Mouse (Mus musculus): Measurements from ENCODE around the gene Ten1.

Ten1 gene

GRCm38 (mm10) chr11:116196866-116197583, 1.6 kb upstream of the Ten1 start:
- no peak for DNase-seq (ENCODE audit: low read depth, low spot score)

DNA sequence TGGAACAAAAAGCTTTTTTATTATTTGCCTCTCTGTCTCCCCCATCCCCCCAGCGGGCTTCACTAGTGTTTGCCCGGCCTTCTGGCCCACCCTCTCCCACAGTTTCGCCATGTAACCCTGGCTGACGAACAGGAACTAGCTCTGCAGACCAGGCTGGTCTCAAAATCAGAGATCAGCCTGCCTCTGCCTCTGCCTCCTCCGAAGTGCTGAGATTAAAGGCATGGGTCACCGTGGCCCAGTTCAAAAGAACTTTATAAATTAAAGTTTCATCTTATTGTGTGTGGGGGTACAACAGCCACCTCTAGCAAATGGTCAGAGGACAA, 1.1 kb upstream of the Ten1 start:
- DNase-seq (ENCODE audit: low read depth, low spot score): no peak

- DNase-seq (ENCODE audit: low read depth, low spot score): no peak
Observed at GRCm38 (mm10) chr11:116198132-116198531, 523 bp upstream of the Ten1 start.

DNA sequence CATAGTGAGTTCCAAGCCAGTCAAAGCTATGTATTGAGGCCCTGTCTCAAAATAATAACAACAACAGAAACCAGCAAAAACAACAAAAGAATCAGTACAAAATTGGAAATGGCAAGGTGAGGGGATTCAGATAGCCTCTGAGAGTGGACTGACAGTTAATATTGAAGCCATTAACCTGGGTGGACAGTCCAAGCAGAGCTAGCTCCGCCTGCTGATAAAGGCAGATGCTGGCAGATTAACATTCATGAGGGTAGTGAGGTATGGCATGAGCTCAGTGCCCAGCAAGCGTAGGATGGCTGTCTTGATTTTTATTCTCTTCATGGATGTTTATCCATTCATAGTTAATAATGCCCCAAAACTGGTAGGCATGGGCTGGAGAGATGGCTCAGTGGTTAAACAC, 2.5 kb downstream of the Ten1 start:
- no peak for DNase-seq (ENCODE audit: low read depth, low spot score)

DNA sequence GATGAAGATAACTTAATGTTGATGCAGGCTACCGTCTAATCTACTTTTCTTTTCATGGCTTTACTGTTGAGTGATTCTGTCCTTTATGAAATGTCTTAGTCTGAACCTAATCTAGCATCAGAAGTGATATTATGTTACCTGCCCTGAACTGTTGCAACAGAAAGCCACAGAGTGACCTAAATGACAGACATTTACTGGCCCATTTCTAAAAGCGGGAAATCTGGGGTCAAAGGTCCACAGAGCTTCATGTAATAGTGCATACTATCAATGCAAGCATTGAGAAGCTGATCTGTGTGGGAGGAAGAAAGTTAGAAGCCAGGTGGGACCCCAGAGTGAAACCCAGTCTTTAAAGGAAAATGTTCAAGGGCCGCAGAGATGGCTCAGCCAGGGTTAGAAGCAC, 4.5 kb downstream of the Ten1 start:
- DNase-seq (ENCODE audit: low read depth, low spot score): no peak

- DNase-seq (ENCODE audit: low read depth, low spot score): no peak
Observed at GRCm38 (mm10) chr11:116206678-116207077, 8.0 kb downstream of the Ten1 start.

DNA sequence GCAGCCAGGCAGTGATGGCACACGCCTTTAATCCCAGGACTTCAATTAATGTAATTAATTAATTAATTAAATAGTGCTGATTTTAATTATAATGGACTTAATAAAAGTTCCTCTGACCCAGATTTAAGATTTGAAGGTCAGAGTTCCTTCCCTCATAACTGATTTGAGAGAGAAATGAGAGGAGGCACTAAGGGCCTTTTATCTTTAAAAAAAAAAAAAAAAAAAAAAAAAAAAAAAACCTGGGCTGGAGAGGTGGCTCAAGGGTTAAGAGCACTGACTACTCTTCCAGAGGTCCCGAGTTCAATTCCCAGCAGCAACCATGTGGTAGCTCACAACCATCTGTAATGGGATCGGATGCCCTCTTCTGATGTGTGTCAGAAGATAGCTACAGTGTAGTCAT, 10.0 kb downstream of the Ten1 start:
- no peak for DNase-seq (ENCODE audit: low read depth, low spot score)

- DNase-seq (ENCODE audit: low read depth, low spot score): no peak
Observed at GRCm38 (mm10) chr11:116209257-116209656, 10.6 kb downstream of the Ten1 start.

- DNase-seq (ENCODE audit: low read depth, low spot score): no peak
Observed at GRCm38 (mm10) chr11:116210696-116211095, 12.0 kb downstream of the Ten1 start.

DNA sequence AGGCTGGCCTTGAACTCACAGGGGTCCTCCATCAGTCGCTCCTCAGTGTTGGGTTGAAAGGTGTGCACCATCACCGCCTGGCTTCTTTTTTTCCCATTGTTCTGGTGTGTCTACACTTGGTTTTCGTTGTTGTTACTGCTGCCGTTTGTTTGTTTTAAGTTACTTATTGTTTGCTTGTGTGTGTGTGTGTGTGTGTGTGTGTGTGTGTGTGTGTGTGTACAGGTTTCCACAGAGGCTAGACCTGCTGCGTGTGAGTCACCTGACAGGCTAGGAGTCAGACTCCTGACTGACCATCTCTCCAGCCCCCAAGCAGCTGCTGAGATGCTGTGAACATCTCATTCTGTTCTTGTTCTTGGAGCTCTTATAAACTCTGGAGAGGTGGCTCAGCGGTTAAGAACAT, 14.2 kb downstream of the Ten1 start:
- no peak for DNase-seq (ENCODE audit: low read depth, low spot score)

DNA sequence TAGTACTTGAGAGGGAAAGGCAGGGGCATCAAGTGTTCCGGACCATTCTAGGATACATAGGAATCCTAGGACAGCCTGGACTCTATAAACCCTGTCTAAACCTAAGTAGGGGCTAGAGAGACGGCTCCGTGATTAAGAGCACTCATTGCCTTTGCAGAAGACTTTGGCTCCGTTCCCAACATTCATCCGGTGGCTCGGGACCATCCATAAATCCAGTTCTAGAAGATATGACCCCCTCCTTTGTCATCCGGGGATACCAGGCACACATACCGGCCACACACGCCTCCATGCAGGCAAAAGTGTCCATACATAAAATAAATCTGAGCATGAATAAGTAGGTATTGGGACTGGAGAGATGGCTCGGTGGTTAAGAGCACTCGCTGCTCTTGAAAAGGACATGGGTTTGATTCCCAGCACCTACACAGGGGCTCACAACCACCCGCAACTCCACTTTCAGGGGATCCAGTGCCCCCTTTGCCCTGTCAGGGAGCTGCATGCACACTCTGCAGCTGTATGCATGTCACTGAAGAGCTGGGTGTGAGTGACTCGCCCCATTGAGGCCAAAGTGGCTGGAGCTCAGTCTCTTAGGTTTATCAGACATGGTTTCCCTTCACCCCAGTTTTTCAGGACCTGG, 15.3 kb downstream of the Ten1 start:
- DNase-seq (ENCODE audit: low read depth, low spot score): no peak

GRCm38 (mm10) chr11:116215181-116215580, 16.5 kb downstream of the Ten1 start:
- DNase-seq (ENCODE audit: low read depth, low spot score): no peak

- DNase-seq (ENCODE audit: low read depth, low spot score): no peak
Observed at GRCm38 (mm10) chr11:116215991-116216390, 17.3 kb downstream of the Ten1 start.

- DNase-seq (ENCODE audit: low read depth, low spot score): no peak
Observed at GRCm38 (mm10) chr11:116216549-116216948, 17.9 kb downstream of the Ten1 start.

- DNase-seq (ENCODE audit: low read depth, low spot score): no peak
Observed at GRCm38 (mm10) chr11:116218263-116218662, 19.6 kb downstream of the Ten1 start.

- peak; percentile 84 for DNase-seq (ENCODE audit: low read depth, low spot score)
Observed at GRCm38 (mm10) chr11:116218737-116219400, 20.2 kb downstream of the Ten1 start.

GRCm38 (mm10) chr11:116219885-116220284, 21.2 kb downstream of the Ten1 start:
- DNase-seq (ENCODE audit: low read depth, low spot score): no peak

DNA sequence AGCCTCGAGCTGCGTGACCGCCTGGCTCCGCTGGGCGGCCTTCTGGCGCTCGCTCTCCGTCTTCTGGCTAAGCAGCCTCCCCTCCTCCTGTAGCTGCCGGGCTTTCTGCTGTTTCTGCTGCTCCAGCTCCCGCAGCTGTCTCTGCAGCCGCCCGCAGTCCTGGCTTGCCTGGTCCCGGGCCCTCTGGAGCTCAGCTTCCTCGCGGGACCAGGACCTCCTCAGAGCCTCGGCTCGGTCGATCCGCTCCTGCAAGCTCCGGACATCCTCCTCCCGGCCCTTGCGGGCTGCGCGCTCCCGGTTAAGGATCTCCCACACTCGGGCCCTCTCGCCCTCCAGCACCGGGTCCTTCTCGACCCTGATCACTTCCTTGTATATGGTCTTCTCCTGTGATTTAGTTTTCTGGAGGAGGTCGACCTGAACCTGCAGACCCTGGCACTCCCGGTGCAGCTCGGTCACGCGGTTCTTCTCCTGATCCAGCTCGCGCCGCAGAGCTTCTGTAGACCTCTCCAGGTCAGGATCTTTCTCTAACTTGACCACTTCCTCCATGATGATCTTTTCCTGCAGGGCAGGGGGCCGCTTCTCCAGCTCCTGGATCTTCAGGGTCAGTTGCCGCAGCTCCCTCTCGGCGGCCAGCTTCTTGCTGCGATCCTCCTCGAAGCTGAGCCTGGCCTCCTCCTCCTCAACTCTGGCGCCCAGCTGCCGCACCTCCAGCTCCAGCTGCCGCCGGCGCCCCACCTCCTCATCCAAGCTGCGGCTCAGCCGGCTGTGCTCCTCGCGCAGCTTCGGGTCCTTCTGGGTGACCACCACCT, 23.5 kb downstream of the Ten1 start:
- no peak for DNase-seq (ENCODE audit: low read depth, low spot score)

GRCm38 (mm10) chr11:116222740-116223059, 24.0 kb downstream of the Ten1 start:
- no peak for DNase-seq (ENCODE audit: low read depth, low spot score)

DNA sequence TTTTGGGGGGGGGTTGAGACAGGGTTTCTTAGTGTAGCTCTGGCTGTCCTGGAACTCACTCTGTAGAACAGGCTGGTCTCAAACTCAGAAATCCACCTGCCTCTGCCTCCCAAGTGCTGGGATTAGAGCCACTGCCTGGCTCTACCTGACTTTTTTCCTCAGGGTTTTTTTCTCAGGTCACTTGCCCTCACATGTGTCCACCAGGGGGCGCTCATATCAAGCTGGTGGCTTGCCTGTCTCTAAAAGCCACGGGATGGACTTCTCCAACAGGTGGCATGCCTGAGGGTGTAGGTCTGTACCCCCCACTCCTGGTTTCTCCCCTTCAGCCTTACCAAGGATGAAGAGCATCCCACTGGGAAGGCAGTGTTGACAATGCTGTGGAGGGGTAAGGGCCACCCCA, 27.8 kb downstream of the Ten1 start:
- DNase-seq (ENCODE audit: low read depth, low spot score): peak; percentile 17

- DNase-seq (ENCODE audit: low read depth, low spot score): no peak
Observed at GRCm38 (mm10) chr11:116228699-116229098, 30.0 kb downstream of the Ten1 start.

GRCm38 (mm10) chr11:116232427-116232826, 33.8 kb downstream of the Ten1 start:
- DNase-seq (ENCODE audit: low read depth, low spot score): no peak

All from telencephalon, adult 2 months (tissue).